Mouse (Mus musculus): ENCODE data around the gene Fance.

- TF ChIP-seq CTCF (IDR thresholded peaks at IDR 0.05; ENCODE audit: low read depth, low read length) = no peak
- no peak for TF ChIP-seq POLR2A (IDR thresholded peaks at IDR 0.05; ENCODE audit: insufficient read depth, low read length)
- no peak for TF ChIP-seq EP300 (IDR thresholded peaks at IDR 0.05; ENCODE audit: insufficient read depth, low read depth, low read length)
Observed at GRCm38 (mm10) chr17:28283199-28283598, 30.1 kb upstream of the Fance start.

All from ES-Bruce4 (cell line).